Comparison of ENCODE assay signal across 18 mouse cellular contexts in genomic region chr2:19270709-19271120, GRCm38 (mm10).
DNase-seq lines count a peak whose midpoint lies in the region; ATAC-seq lines count a peak whose summit lies in the region.
"Had no signal": no experiment of that assay in that cellular context is flagged by ENCODE, and none has a peak within 500 bp of the region (broad histone marks: within the 10 kb centered on the region; RNA-seq: fewer than 3 reads in every experiment).

No protein-coding gene starts in this region.

- peak; percentile 11 for DNase-seq in urinary bladder, adult 18-20 months (ENCODE audit: low spot score in 2 of 2)
- DNase-seq in urinary bladder, postnatal 10 days (ENCODE audit: low spot score) = no peak
- DNase-seq in kidney, postnatal 4 days = peak; percentile 39 to 56
- DNase-seq in left cerebral cortex, postnatal 14 days (ENCODE audit: low spot score in 2 of 2) = no peak
- DNase-seq in spleen, postnatal 14 days (ENCODE audit: low spot score in 2 of 2) = no peak
- DNase-seq in neural tube, embryonic 10.5 days (ENCODE audit: extremely low spot score, low spot score) = no peak
- DNase-seq: adrenal gland, postnatal 25 days; cerebellum, adult 2 months; heart, adult 2 months; liver; lung, adult 2 months; lung, postnatal 36 days; right cerebral cortex, postnatal 25 days had no signal

- H3K27me3 ChIP-seq in kidney, embryonic 14.5 days (ENCODE audit: control insufficient read depth, insufficient read depth, low read length) = no peaks in the 10 kb centered on the region

- H3K4me1 ChIP-seq in kidney, embryonic 14.5 days (ENCODE audit: control insufficient read depth, insufficient read depth, low read length) = no peaks in the 10 kb centered on the region
- H3K4me1 ChIP-seq: hindbrain, embryonic 12.5 days had no signal

- H3K27ac ChIP-seq in kidney, embryonic 14.5 days (ENCODE audit: low read depth, low read length) = no peak overlapping the region
- H3K27ac ChIP-seq: embryonic facial prominence, embryonic 13.5 days; heart, adult 2 months; hindbrain, embryonic 12.5 days; midbrain, embryonic 10.5 days; neural tube, embryonic 13.5 days had no signal

- no peaks in the 10 kb centered on the region for H3K9me3 ChIP-seq in kidney, embryonic 14.5 days (ENCODE audit: control insufficient read depth, low read length)
- H3K9me3 ChIP-seq: embryonic facial prominence, embryonic 13.5 days; hindbrain, embryonic 12.5 days; midbrain, embryonic 10.5 days; neural tube, embryonic 13.5 days had no signal

- H3K9ac ChIP-seq in kidney, embryonic 14.5 days (ENCODE audit: low read depth, low read length) = no peak overlapping the region
- H3K9ac ChIP-seq: embryonic facial prominence, embryonic 13.5 days; hindbrain, embryonic 12.5 days; neural tube, embryonic 13.5 days had no signal

- ATAC-seq in kidney, embryonic 14.5 days (ENCODE audit: low FRiP score, low TSS enrichment) = peak; percentile 69; the same call in 1 of the 2 replicates

- WGBS in kidney, embryonic 14.5 days = 36% methylated on average over 9 of the region's 9 CpGs

- no peak overlapping the region for H3K4me3 ChIP-seq in kidney, embryonic 14.5 days (ENCODE audit: low read length)
- H3K4me3 ChIP-seq: embryonic facial prominence, embryonic 13.5 days; heart, adult 2 months; hindbrain, embryonic 12.5 days; midbrain, embryonic 10.5 days; neural tube, embryonic 13.5 days had no signal

- no peaks in the 10 kb centered on the region for H3K36me3 ChIP-seq in kidney, embryonic 14.5 days (ENCODE audit: control insufficient read depth, insufficient read depth, low read length)
- H3K36me3 ChIP-seq: embryonic facial prominence, embryonic 13.5 days; hindbrain, embryonic 12.5 days; midbrain, embryonic 10.5 days; neural tube, embryonic 13.5 days had no signal

- no peak overlapping the region; the same call in 1 of the 2 replicates for H3K4me2 ChIP-seq in kidney, embryonic 14.5 days (replicated peaks; ENCODE audit: low read depth, low read length)
- H3K4me2 ChIP-seq: embryonic facial prominence, embryonic 13.5 days; hindbrain, embryonic 12.5 days; neural tube, embryonic 13.5 days had no signal

- intact Hi-C loops in left cerebral cortex, postnatal 14 days (cut with DNase I) = loop anchor here (10.0 kb wide), 1 partner anchor 576 kb away; the partner anchor contains the start of gene Spag6

Comparison
In these comparisons a context has a peak if more than half of its experiments do, and no peak if none do; other contexts are left out.
1. DNase-seq: peak in urinary bladder, adult 18-20 months (2 of 2) and kidney, postnatal 4 days (2 of 2); none in urinary bladder, postnatal 10 days (single experiment), left cerebral cortex, postnatal 14 days (0 of 2), spleen, postnatal 14 days (0 of 2) and neural tube, embryonic 10.5 days (single experiment).